Mouse (Mus musculus): ENCODE results near the gene Gm10778. TPM values are rescaled to one million over a fixed set of nuclear protein-coding genes. Genes with fewer than 3 reads are reported as not detected.
"Not testable (repeated sequence)": the region's sequence is repeated elsewhere in the genome, so short reads cannot be mapped to it uniquely, and the experiment has no call there.

The Gm10778 gene
- polyA plus RNA-seq, 1 experiment from 2014 or later, result 1.7 TPM

DNA sequence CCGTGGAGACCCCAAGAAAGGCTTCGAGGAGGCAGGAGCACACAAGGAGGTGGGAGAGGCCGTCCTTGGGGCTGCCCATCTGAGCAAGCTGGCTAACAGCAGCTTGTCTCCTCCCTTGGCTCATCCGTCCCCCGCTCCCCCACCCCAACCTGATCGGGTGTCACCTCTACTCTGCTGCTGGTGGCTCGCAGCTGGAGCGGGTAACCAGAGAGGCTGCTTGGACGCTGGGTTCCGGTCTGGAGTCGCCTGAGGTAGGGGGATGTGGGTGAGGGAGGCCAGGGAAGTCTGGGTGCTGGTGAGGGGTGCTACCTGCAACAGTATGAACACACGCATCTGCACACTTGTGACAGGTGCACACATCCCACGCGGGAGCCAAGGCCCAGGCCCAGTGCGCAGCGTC, 20.5 kb upstream of the Gm10778 start, which contains the start of gene Ankrd24:
Gene Ankrd24, plus strand, starts transcription at position 151 of the 400 bp plus-strand sequence.
- Histone ChIP-seq H3K4me1 (replicated peaks) (peaks cover 44% of the 10 kb centered on the region), H3K9me3 (replicated peaks) (no peaks in the 10 kb centered on the region), H3K27me3 (no peaks in the 10 kb centered on the region), H3K9ac (peak within 1 kb of the TSS; percentile 82), H3K36me3 (peaks cover 16% of the 10 kb centered on the region; the same call in 1 of the 2 replicates), H3K4me3 (replicated peaks) (peak within 1 kb of the TSS; percentile 76), H3K4me2 (peak within 1 kb of the TSS; percentile 92), H3K27ac (peak within 1 kb of the TSS; percentile 89)
- no peak for DNase-seq
- 83% methylated on average over 16 of the region's 16 CpGs for WGBS (ENCODE audit: insufficient replicate concordance)
- no peak for ATAC-seq (ENCODE audit: low read depth)

DNA sequence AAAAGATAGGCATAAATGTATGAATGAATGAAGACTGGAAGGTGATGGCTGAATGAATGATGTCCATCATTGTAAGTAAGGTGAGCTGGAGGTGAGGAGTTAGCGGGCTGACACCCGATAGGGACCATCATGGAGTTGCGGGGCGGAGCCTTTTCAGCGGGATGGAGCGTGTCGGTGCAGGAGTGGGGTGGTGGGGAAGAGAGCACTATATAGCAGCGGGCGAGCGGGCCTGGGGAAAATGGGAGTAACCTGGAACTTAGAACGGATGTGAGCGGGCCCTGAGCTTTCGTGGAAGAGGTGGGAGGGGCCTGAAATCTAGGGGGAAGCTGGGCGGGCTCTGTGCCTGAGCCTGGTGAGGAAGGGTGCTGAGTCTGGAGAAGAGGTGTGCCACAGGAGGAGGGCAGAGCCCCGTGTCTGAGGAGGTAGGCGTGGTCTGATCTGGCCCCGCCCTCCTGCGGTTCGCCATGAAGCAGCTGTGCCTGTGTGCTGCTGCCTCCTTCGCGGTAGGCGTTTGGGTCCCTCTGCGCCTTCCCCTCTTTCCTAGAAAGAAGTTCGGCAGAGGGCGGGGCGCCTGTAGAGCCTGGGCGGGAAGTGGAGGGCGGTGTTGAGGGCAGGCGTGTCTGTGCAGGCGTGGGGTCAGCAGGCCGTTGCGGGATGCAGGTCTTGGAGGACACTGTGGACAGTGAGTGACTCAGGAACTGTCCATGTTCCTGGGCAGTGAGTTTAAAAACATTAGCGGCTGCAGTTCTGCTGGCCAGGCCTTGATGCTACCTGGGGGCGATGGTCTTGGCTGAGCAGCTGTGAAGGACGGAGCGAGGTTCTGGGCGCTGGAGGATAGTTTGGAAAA, 15.4 kb upstream of the Gm10778 start:
- DNase-seq (peak; percentile 92), ATAC-seq (ENCODE audit: low read depth) (peak; percentile 95)
- Histone ChIP-seq H3K9me3 (replicated peaks) (no peaks in the 10 kb centered on the region), H3K4me2 (peak overlapping the region; percentile 84), H3K36me3 (no peaks in the 10 kb centered on the region), H3K27ac (peak overlapping the region; percentile 64), H3K4me3 (replicated peaks) (peak overlapping the region; percentile 56), H3K27me3 (peaks cover 8% of the 10 kb centered on the region; the same call in 1 of the 2 replicates), H3K4me1 (replicated peaks) (peaks cover 30% of the 10 kb centered on the region), H3K9ac (peak overlapping the region; percentile 68)
- WGBS (ENCODE audit: insufficient replicate concordance), result 6% methylated on average over 37 of the region's 37 CpGs

DNA sequence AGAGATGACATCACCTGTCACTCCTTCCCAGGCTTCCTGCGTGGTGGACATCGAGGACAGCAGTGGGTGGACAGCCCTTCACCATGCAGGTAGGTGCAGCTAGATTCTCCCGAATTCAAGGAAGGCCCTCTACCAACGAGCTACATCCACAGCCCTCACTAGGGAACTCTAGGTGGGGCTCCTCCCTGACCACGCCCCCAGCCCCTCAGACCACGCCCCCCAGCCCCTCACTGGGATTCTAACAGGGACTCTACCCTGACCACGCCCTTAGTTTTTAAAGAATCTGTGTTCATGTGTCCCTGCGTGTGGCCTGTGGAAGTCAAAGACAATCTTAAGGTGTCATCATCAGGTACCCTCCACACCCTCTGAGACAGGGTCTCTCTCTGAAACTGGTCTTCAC, 12.5 kb upstream of the Gm10778 start:
- Histone ChIP-seq H3K9ac (no peak overlapping the region), H3K4me1 (replicated peaks) (peaks cover 29% of the 10 kb centered on the region), H3K4me2 (no peak overlapping the region), H3K27ac (no peak overlapping the region), H3K4me3 (replicated peaks) (no peak overlapping the region), H3K27me3 (peaks cover 8% of the 10 kb centered on the region; the same call in 1 of the 2 replicates), H3K9me3 (replicated peaks) (no peaks in the 10 kb centered on the region), H3K36me3 (no peaks in the 10 kb centered on the region)
- ATAC-seq (ENCODE audit: low read depth), result no peak
- 14% methylated on average over 8 of the region's 8 CpGs for WGBS (ENCODE audit: insufficient replicate concordance)
- no peak for DNase-seq

DNA sequence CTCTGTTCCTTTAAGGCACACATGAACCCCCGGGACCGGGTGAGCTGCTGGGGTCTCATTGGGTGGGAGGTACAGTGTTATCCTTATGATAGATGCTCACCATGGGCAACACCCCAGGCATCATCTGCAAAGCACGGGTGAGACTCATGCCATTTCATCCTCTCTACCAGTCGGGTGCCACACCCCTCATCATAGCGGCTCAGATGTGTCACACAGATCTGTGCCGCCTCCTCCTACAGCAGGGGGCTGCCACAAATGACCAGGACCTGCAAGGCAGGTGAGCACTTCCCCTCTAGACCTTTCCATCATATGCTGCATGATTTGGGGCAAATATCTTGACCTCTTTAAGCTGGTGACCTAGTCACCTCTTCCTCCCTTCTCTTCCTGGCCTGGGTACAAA, 10.8 kb upstream of the Gm10778 start:
- Histone ChIP-seq H3K36me3 (no peaks in the 10 kb centered on the region), H3K27me3 (peaks cover 8% of the 10 kb centered on the region; the same call in 1 of the 2 replicates), H3K4me1 (replicated peaks) (peaks cover 42% of the 10 kb centered on the region), H3K4me3 (replicated peaks) (no peak overlapping the region), H3K4me2 (no peak overlapping the region), H3K9ac (no peak overlapping the region), H3K27ac (no peak overlapping the region), H3K9me3 (replicated peaks) (no peaks in the 10 kb centered on the region)
- DNase-seq (no peak), ATAC-seq (ENCODE audit: low read depth) (no peak)
- 49% methylated on average over 6 of the region's 6 CpGs for WGBS (ENCODE audit: insufficient replicate concordance)

DNA sequence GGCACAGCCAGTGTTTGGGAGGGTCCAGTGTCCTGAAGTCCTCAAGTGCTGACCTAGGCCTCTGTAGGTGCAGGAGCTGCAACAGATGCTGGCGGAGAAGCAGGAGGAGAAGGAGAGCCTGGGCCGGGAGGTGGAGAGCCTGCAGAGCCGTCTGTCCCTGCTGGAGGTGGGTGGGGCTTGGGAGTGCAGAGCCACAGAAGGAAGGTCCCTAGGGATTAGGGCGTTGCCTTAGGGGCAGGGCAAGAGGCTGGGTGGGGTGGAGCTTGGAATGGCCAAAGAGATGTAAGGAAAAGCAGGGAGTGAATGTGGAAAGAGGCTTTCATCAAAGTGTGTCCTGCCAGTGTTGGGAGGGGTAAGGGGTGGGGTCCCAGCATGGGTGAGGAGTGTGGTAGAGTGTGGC, 8.0 kb upstream of the Gm10778 start:
- not testable (repeated sequence) for H3K27ac ChIP-seq; H3K27me3 ChIP-seq; H3K4me2 ChIP-seq; ATAC-seq (ENCODE audit: low read depth); H3K36me3 ChIP-seq; H3K9ac ChIP-seq; DNase-seq; H3K9me3 ChIP-seq (replicated peaks); H3K4me3 ChIP-seq (replicated peaks)
- WGBS (ENCODE audit: insufficient replicate concordance), result 59% methylated on average over 4 of the region's 4 CpGs
- peaks cover 38% of the 10 kb centered on the region for H3K4me1 ChIP-seq (replicated peaks)

DNA sequence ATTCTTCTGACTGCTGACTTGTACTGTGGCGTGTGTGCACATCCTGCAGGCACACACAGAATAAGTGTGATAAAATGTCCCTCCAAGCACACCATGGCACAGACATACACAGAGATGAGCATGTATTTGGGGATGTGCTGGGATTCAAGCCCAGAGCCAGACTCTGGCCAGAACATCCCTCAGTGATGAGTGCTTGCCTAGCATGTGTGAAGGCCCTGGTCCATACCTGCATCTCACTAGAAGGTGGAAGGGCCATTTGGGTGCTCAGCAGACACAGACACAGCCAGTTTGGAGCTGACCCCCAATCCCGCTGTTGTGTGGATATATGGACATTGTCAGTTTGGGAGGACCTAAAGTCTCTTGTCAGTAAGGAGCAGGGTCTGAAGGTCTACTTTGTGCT, 7.3 kb upstream of the Gm10778 start:
- H3K9ac ChIP-seq, result no peak overlapping the region
- WGBS (ENCODE audit: insufficient replicate concordance), result 73% methylated on average over 2 of the region's 2 CpGs
- H3K4me1 ChIP-seq (replicated peaks), result peaks cover 32% of the 10 kb centered on the region

DNA sequence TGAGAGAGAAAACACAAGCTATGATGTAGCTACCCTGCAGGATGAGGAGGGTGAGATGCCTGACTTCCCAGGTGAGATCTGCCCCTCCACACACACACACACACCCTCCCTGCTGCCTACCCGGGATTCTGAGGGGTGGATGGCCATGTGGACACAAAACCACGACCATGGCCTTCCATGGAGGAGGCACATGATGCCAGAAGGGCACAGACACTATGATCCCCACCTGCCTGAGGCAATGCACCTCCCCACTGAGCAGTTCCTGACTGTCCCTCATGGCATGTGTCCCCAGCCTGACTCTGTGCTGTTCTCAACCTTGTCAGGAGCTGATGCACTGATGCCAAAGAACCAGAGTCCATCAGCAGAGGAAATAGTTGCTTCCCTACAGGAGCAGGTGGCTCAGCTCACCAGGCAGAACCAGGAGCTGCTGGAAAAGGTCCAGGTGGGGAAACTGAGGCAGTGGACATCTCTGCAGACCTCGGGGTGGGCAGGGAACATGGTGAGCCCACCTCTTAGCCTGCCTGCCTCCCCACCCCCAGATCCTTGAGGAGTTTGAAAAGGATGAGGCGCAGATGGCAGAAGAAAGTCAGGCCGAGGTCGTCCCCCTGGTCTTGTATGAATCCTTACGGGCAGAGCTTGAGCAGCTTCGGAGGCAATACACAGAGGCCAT, 6.7 kb upstream of the Gm10778 start:
- peak overlapping the region; percentile 79 for H3K4me3 ChIP-seq (replicated peaks)
- peak overlapping the region; percentile 91 for H3K9ac ChIP-seq
- no peak overlapping the region for H3K27ac ChIP-seq
- H3K36me3 ChIP-seq, result no peaks in the 10 kb centered on the region
- peaks cover 31% of the 10 kb centered on the region for H3K4me1 ChIP-seq (replicated peaks)
- no peaks in the 10 kb centered on the region for H3K9me3 ChIP-seq (replicated peaks)
- 77% methylated on average over 8 of the region's 8 CpGs for WGBS (ENCODE audit: insufficient replicate concordance)
- ATAC-seq (ENCODE audit: low read depth) (no peak), DNase-seq (no peak)
- peak overlapping the region; percentile 97 for H3K4me2 ChIP-seq
- peaks cover 4% of the 10 kb centered on the region; the same call in 1 of the 2 replicates for H3K27me3 ChIP-seq

More for the DNA sequence above, 7.3 kb upstream of the Gm10778 start:
- Histone ChIP-seq H3K4me3 (replicated peaks) (no peak overlapping the region), H3K4me2 (0 out of 2 replicates have a peak overlapping the region, but pooled peaks have one; percentile 97), H3K36me3 (no peaks in the 10 kb centered on the region), H3K9me3 (replicated peaks) (no peaks in the 10 kb centered on the region), H3K27me3 (peaks cover 8% of the 10 kb centered on the region; the same call in 1 of the 2 replicates), H3K27ac (no peak overlapping the region)
- ATAC-seq (ENCODE audit: low read depth) (no peak), DNase-seq (no peak)

DNA sequence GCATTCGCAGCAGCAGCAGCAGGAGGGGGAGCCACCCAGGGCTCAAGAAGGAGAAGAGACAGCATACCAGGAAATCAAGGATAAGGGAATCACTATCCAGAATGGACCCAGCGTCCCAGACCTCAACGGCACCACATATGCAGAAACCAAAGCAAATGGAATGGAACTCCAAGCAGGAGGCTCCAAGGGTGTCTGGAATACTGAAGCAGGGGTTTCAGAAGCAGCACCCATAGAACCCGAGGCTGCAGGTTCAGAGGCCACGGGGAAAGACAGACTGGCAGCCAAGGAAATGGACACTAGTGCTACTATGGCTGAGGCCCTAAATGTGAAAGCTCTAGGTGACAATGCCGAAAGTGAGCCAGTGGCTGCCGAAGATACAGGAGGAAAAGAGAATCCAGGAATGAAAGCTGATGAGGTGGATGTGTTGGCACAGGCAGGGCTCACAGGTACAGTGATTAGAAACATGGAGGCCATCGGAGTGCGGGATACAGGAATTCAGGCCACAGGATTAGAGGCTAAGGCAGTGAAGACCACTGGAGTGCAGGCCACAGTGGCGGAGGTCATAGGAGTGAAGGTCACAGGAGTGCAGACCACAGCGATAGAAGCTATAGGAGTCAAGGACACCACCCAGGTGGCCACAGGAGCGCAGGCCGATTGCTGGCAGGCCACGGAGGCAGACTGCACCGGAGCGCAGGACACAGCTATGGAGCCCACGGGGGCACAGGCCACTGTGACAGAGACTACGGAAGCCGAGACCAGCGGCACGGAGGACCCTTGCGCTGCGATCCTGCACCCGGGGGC, 6.0 kb upstream of the Gm10778 start:
- no peaks in the 10 kb centered on the region for H3K36me3 ChIP-seq
- peak overlapping the region; percentile 91 for H3K9ac ChIP-seq
- H3K4me1 ChIP-seq (replicated peaks), result peaks cover 31% of the 10 kb centered on the region
- H3K27me3 ChIP-seq, result peaks cover 4% of the 10 kb centered on the region; the same call in 1 of the 2 replicates
- ATAC-seq (ENCODE audit: low read depth) (peak; percentile 41), DNase-seq (no peak)
- WGBS (ENCODE audit: insufficient replicate concordance), result 20% methylated on average over 24 of the region's 24 CpGs
- peak overlapping the region; percentile 90 for H3K27ac ChIP-seq
- peak overlapping the region; percentile 97 for H3K4me2 ChIP-seq
- H3K4me3 ChIP-seq (replicated peaks), result peak overlapping the region; percentile 79
- H3K9me3 ChIP-seq (replicated peaks), result no peaks in the 10 kb centered on the region

DNA sequence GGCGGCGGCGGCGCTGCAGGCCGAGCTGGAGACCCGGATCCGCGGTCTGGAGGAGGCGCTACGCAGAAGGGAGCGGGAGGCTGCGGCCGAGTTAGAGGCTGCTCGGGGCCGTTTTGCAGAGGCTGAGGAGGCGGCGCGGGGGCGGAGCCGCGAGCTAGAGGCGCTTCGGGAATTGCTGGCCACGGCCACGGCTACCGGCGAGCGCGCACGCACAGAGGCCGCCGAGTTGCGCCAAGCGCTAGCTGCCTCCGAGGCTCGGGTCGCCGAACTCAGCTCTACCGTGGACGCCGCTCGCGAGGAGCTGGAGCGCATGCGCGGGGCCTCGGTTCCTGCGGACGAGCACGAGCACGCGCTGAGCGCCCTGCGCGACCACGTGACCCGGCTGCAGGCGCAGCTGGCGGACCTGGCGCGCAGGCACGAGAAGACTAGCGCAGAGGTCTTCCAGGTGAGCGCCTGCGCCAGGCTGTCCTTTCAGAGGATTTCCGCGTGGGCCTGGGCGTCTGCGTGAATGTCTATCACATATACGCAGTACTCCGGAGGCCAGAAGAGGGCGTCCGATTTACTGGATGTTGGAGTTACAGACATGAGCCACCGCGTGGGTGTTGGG, 5.3 kb upstream of the Gm10778 start:
- ATAC-seq (ENCODE audit: low read depth) (peak; percentile 88), DNase-seq (peak; percentile 91)
- WGBS (ENCODE audit: insufficient replicate concordance), result under 1% methylated on average over 74 of the region's 75 CpGs

DNA sequence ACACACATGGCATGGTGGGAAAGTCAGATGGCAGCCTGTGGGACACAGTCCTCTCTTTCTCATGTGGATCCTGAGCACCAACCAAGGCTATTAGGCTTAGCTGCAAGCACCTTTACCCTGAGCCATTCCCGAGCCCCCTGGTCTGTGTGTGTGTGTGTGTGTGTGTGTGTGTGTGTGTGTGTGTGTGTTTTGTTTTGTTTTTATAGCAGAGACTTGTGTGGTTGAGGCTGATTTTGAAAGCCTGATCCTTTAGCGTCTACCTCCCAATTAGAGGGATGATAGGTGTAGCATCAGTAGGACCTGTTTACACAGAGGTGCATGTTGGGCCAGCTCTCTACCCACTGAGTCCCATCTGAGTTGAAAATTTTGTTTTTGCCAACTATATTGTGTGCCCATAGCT, 4.7 kb upstream of the Gm10778 start:
- 49% methylated on average over 2 of the region's 2 CpGs for WGBS (ENCODE audit: insufficient replicate concordance)
- H3K4me1 ChIP-seq (replicated peaks), result peaks cover 36% of the 10 kb centered on the region
- H3K9me3 ChIP-seq (replicated peaks), result no peaks in the 10 kb centered on the region
- peak overlapping the region; percentile 97 for H3K4me2 ChIP-seq
- ATAC-seq (ENCODE audit: low read depth) (no peak), DNase-seq (no peak)
- H3K4me3 ChIP-seq (replicated peaks), result peak overlapping the region; percentile 79
- H3K27me3 ChIP-seq, result no peaks in the 10 kb centered on the region
- peak overlapping the region; percentile 91 for H3K9ac ChIP-seq
- H3K27ac ChIP-seq, result peak overlapping the region; percentile 90; the same call in 1 of the 2 replicates
- H3K36me3 ChIP-seq, result no peaks in the 10 kb centered on the region

More for the DNA sequence above, 5.3 kb upstream of the Gm10778 start:
- Histone ChIP-seq H3K4me3 (replicated peaks) (peak overlapping the region; percentile 79), H3K9me3 (replicated peaks) (no peaks in the 10 kb centered on the region), H3K27ac (peak overlapping the region; percentile 90), H3K9ac (peak overlapping the region; percentile 91), H3K36me3 (no peaks in the 10 kb centered on the region), H3K27me3 (no peaks in the 10 kb centered on the region; the same call in 1 of the 2 replicates), H3K4me2 (peak overlapping the region; percentile 97), H3K4me1 (replicated peaks) (peaks cover 34% of the 10 kb centered on the region)

All from liver, embryonic 13.5 days (tissue).